Mouse (Mus musculus) myocyte (in vitro differentiated cells): Measurements from ENCODE around the gene Caln1.

Experiments
- CEBPB ChIP-seq: IDR thresholded peaks from 2 replicates; pipeline ENCODE4 v1.6.1; 2011; ENCODE audit warnings: mild to moderate bottlenecking, moderate library complexity; ENCODE audit not compliant: poor library complexity, insufficient read depth, severe bottlenecking
- E2F4 ChIP-seq: IDR thresholded peaks from one replicate; pipeline ENCODE4 v1.6.1; 2011; ENCODE audit warnings: mild to moderate bottlenecking, control low read depth, moderate library complexity; ENCODE audit not compliant: insufficient read depth
- MAX ChIP-seq: IDR thresholded peaks from one replicate; pipeline ENCODE4 v1.6.1; 2011; ENCODE audit warnings: low read depth, mild to moderate bottlenecking, control low read depth
- MYOD1 ChIP-seq, 3 experiments: IDR thresholded peaks; one replicate each; pipeline ENCODE4 v1.6.1; 2011; ENCODE audit warnings: control low read depth in 2 of 3, low read depth in 2 of 3, mild to moderate bottlenecking in 2 of 3, moderate library complexity in 1 of 3; ENCODE audit not compliant: insufficient read length in 2 of 3, control insufficient read depth in 1 of 3
- MYOG ChIP-seq, 3 experiments: IDR thresholded peaks; one replicate each; pipeline ENCODE4 v1.6.1; 2011; ENCODE audit warnings: control low read depth in 2 of 3, low read depth in 2 of 3, mild to moderate bottlenecking in 2 of 3; ENCODE audit not compliant: insufficient read length in 2 of 3, control insufficient read depth in 1 of 3, insufficient read depth in 1 of 3
- POLR2A ChIP-seq: IDR thresholded peaks from one replicate; pipeline ENCODE4 v1.6.1; 2011; ENCODE audit warnings: low read depth, mild to moderate bottlenecking, control low read depth, moderate library complexity; ENCODE audit not compliant: insufficient read length
- POLR2AphosphoS2 ChIP-seq: IDR thresholded peaks from one replicate; pipeline ENCODE4 v1.6.1; 2011; ENCODE audit warnings: low read depth, control low read depth; ENCODE audit not compliant: insufficient read length
- REST ChIP-seq: IDR thresholded peaks from one replicate; pipeline ENCODE4 v1.6.1; 2011; ENCODE audit warnings: mild to moderate bottlenecking, control low read depth, moderate library complexity; ENCODE audit not compliant: insufficient read depth, insufficient read length
- SRF ChIP-seq: IDR thresholded peaks from one replicate; pipeline ENCODE4 v1.6.1; 2011; ENCODE audit warnings: low read depth; ENCODE audit not compliant: control insufficient read depth, insufficient read length
- TCF12 ChIP-seq: IDR thresholded peaks from one replicate; pipeline ENCODE4 v1.6.1; 2011; ENCODE audit warnings: mild to moderate bottlenecking, control low read depth; ENCODE audit not compliant: poor library complexity, insufficient read depth, severe bottlenecking
- TCF3 ChIP-seq: IDR thresholded peaks from one replicate; pipeline ENCODE4 v1.6.1; 2011; ENCODE audit warnings: low read depth, control low read depth; ENCODE audit not compliant: insufficient read length
- USF1 ChIP-seq: IDR thresholded peaks from one replicate; pipeline ENCODE4 v1.6.1; 2011; ENCODE audit warnings: low read depth, mild to moderate bottlenecking, control low read depth, moderate library complexity

DNA sequence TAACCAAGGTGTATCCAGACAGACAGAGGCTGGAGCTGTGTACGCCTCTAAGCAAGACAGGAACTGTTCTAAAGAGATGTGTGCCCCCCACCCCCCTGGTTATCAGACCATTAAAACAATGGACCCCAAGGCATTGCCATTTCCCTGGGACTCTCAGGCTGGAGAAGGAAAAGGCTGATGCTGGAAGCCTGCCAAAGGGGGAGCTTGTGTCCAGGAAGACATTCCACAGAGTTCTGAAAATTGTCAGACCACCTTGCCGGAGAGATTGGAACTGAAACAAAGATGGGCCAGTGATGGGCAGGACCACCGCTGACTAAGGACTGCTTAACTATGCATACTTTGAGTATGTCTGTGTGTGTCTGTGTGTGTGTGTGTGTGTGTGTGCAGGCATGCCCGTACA, 480.4 kb downstream of the Caln1 start:
- no peak for TF ChIP-seq POLR2A
- no peak for TF ChIP-seq POLR2AphosphoS2
- no peak for TF ChIP-seq E2F4
- TF ChIP-seq USF1: no peak
- TF ChIP-seq MYOG (IDR thresholded peaks at IDR 0.05; ENCODE audit: control insufficient read depth in 1 of 3, insufficient read depth in 1 of 3, insufficient read length in 2 of 3, low read depth in 2 of 3): no peak
- TF ChIP-seq MAX: no peak
- TF ChIP-seq SRF: no peak
- TF ChIP-seq MYOD1 (IDR thresholded peaks at IDR 0.05; ENCODE audit: control insufficient read depth in 1 of 3, insufficient read length in 2 of 3, low read depth in 2 of 3): no peak
- TF ChIP-seq CEBPB: no peak
- TF ChIP-seq TCF12: no peak
- TF ChIP-seq TCF3: no peak
- no peak for TF ChIP-seq REST
